ENCODE assay signal across 15 mouse cellular contexts in the genomic region with DNA sequence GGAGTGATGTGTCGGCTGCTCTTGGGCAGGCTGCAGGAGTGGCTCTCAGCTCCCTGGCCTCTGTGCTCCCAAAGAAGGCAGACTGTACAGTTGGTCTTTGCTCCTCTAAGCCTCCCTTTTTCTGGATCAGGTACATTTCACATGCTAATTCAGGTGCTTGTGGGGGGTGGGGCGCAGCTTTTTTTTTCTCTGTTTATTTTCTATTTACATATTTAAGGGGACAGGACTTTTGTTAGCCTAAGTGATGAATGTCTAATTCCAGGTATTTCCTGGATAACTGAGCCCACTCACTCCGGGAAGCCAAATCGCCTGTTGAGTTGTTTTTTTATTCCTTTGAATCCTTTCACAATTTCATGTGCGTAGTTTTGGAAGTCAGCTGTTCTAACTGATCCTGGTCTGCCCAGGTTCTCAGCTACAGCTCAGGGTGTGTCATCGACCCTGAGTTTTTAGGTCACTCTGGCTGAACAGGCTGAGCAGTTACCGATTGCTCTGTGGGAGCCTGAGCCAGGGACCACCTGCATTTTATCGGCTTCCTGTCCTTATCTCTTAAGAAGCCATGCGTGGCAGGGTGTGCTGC. TPM values are rescaled to one million over a fixed set of nuclear protein-coding genes. Genes with fewer than 3 reads are reported as not detected.
DNase-seq lines count a peak whose midpoint lies in the region; ATAC-seq and TF ChIP-seq lines count a peak whose summit lies in the region.
"Had no signal": no experiment of that assay in that cellular context is flagged by ENCODE, and none has a peak within 500 bp of the region (broad histone marks: within the 10 kb centered on the region; RNA-seq: fewer than 3 reads in every experiment).

No protein-coding gene starts in this region.

- peak; percentile 27; the same call in 1 of the 2 replicates for ATAC-seq in lung, embryonic 16.5 days (ENCODE audit: low read depth)
- ATAC-seq in kidney, embryonic 14.5 days (ENCODE audit: low FRiP score, low TSS enrichment) = no peak
- ATAC-seq in stomach, postnatal 0 days (ENCODE audit: low FRiP score, low TSS enrichment) = peak; percentile 67
- ATAC-seq: midbrain, embryonic 15.5 days had no signal

- H3K4me3 ChIP-seq in gastrocnemius, adult 2 months = no peak overlapping the region
- no peak overlapping the region for H3K4me3 ChIP-seq in lung, embryonic 16.5 days (ENCODE audit: low read length)
- H3K4me3 ChIP-seq in kidney, embryonic 14.5 days (ENCODE audit: low read length) = no peak overlapping the region
- H3K4me3 ChIP-seq in stomach, postnatal 0 days (ENCODE audit: low read depth, low read length) = no peak overlapping the region
- H3K4me3 ChIP-seq: embryonic facial prominence, embryonic 15.5 days; left cerebral cortex, adult 2 months; midbrain, embryonic 15.5 days had no signal

- H3K27me3 ChIP-seq in lung, embryonic 16.5 days (ENCODE audit: control insufficient read depth, insufficient read depth, low read depth, low read length) = no peaks in the 10 kb centered on the region
- H3K27me3 ChIP-seq in kidney, embryonic 14.5 days (ENCODE audit: control insufficient read depth, insufficient read depth, low read length) = no peaks in the 10 kb centered on the region
- H3K27me3 ChIP-seq in stomach, postnatal 0 days (ENCODE audit: control insufficient read depth, insufficient read depth, low read length) = no peaks in the 10 kb centered on the region
- H3K27me3 ChIP-seq: embryonic facial prominence, embryonic 15.5 days; midbrain, embryonic 15.5 days had no signal

- H3K9ac ChIP-seq in lung, embryonic 16.5 days (ENCODE audit: low read length) = 0 out of 2 replicates have a peak overlapping the region, but pooled peaks have one; percentile 9
- H3K9ac ChIP-seq in kidney, embryonic 14.5 days (ENCODE audit: low read depth, low read length) = no peak overlapping the region
- no peak overlapping the region for H3K9ac ChIP-seq in stomach, postnatal 0 days (ENCODE audit: low read length)
- H3K9ac ChIP-seq: embryonic facial prominence, embryonic 15.5 days; midbrain, embryonic 15.5 days had no signal

- DNase-seq in gastrocnemius, adult 2 months = no peak
- no peak for DNase-seq in gastrocnemius, postnatal 14 days
- no peak for DNase-seq in lung, postnatal 4 days
- DNase-seq in stomach, postnatal 0 days (ENCODE audit: low spot score) = peak; percentile 56
- DNase-seq in gastrocnemius, postnatal 36 days = no peak
- DNase-seq in testis, postnatal 10 days (ENCODE audit: low spot score) = no peak
- DNase-seq: B cell, adult 2 months; cerebellum, postnatal 36 days; right cerebral cortex, postnatal 25 days had no signal

- H3K4me1 ChIP-seq in lung, embryonic 16.5 days (replicated peaks; ENCODE audit: control insufficient read depth, insufficient read depth, low read length) = peaks cover 63% of the 10 kb centered on the region
- peaks cover 84% of the 10 kb centered on the region for H3K4me1 ChIP-seq in kidney, embryonic 14.5 days (ENCODE audit: control insufficient read depth, insufficient read depth, low read length)
- peaks cover 24% of the 10 kb centered on the region for H3K4me1 ChIP-seq in stomach, postnatal 0 days (replicated peaks; ENCODE audit: control insufficient read depth, insufficient read depth)

- no peaks in the 10 kb centered on the region for H3K36me3 ChIP-seq in lung, embryonic 16.5 days (ENCODE audit: control insufficient read depth, insufficient read depth, low read length)
- no peaks in the 10 kb centered on the region for H3K36me3 ChIP-seq in kidney, embryonic 14.5 days (ENCODE audit: control insufficient read depth, insufficient read depth, low read length)
- H3K36me3 ChIP-seq in stomach, postnatal 0 days (ENCODE audit: control insufficient read depth, insufficient read depth, low read length) = no peaks in the 10 kb centered on the region
- H3K36me3 ChIP-seq: embryonic facial prominence, embryonic 15.5 days; midbrain, embryonic 15.5 days had no signal

- H3K27ac ChIP-seq in gastrocnemius, adult 2 months = peak overlapping the region; percentile 39
- peak overlapping the region; percentile 53 for H3K27ac ChIP-seq in lung, embryonic 16.5 days (ENCODE audit: low read length)
- H3K27ac ChIP-seq in kidney, embryonic 14.5 days (ENCODE audit: low read depth, low read length) = peak overlapping the region; percentile 70
- H3K27ac ChIP-seq in stomach, postnatal 0 days (replicated peaks) = peak overlapping the region; percentile 41; the same call in 1 of the 2 replicates
- H3K27ac ChIP-seq: embryonic facial prominence, embryonic 15.5 days; left cerebral cortex, adult 2 months; midbrain, embryonic 15.5 days had no signal

- no peak for TF ChIP-seq CTCF in gastrocnemius, adult 2 months (IDR thresholded peaks at IDR 0.05)
- no peak for TF ChIP-seq CTCF in stomach, postnatal 0 days (IDR thresholded peaks at IDR 0.05; ENCODE audit: low read depth)

- intact Hi-C loops in gastrocnemius, adult 2 months (cut with DNase I) = no loop called here
- intact Hi-C loops in gastrocnemius, postnatal 14 days (cut with DNase I; ENCODE audit: low total_unique reads) = loop anchor here (10.0 kb wide), 1 partner anchor 176 kb away; no protein-coding TSS in a partner anchor
- intact Hi-C loops in gastrocnemius, postnatal 36 days (cut with DNase I) = no loop called here

- no peaks in the 10 kb centered on the region for H3K9me3 ChIP-seq in lung, embryonic 16.5 days (ENCODE audit: control insufficient read depth, low read length)
- no peaks in the 10 kb centered on the region for H3K9me3 ChIP-seq in kidney, embryonic 14.5 days (ENCODE audit: control insufficient read depth, low read length)
- no peaks in the 10 kb centered on the region for H3K9me3 ChIP-seq in stomach, postnatal 0 days (ENCODE audit: control insufficient read depth, low read length)
- H3K9me3 ChIP-seq: embryonic facial prominence, embryonic 15.5 days; midbrain, embryonic 15.5 days had no signal

- TF ChIP-seq EP300 in stomach, postnatal 0 days (optimal IDR thresholded peaks at IDR 0.05) = no peak

- 0 out of 2 replicates have a peak overlapping the region, but pooled peaks have one; percentile 8 for H3K4me2 ChIP-seq in lung, embryonic 16.5 days (ENCODE audit: low read depth, low read length)
- no peak overlapping the region; the same call in 1 of the 2 replicates for H3K4me2 ChIP-seq in kidney, embryonic 14.5 days (replicated peaks; ENCODE audit: low read depth, low read length)
- no peak overlapping the region for H3K4me2 ChIP-seq in stomach, postnatal 0 days (replicated peaks; ENCODE audit: low read depth)
- H3K4me2 ChIP-seq: embryonic facial prominence, embryonic 15.5 days; midbrain, embryonic 15.5 days had no signal

- 34% methylated on average over 9 of the region's 9 CpGs for WGBS in lung, embryonic 16.5 days
- WGBS in kidney, embryonic 14.5 days = 24% methylated on average over 9 of the region's 9 CpGs
- WGBS in stomach, postnatal 0 days = 32% methylated on average over 9 of the region's 9 CpGs

RNA-seq across cellular contexts. Expression of gene Tead1, which starts 9.4 kb away (rescaled TPM):
- total RNA-seq in gastrocnemius, adult 2 months (2021) = 100 to 1,000 TPM; 189 to 260 TPM
- 100 to 1,000 TPM; 106 to 120 TPM for total RNA-seq in gastrocnemius, postnatal 14 days (2021)
- polyA plus RNA-seq in lung, embryonic 16.5 days (2015; fragmentation: Nextera tagmentation; extraction: Ambion mirVana) = 20.1 and 22.5 TPM in 2 replicates
- 30.1 and 36.8 TPM in 2 replicates for polyA plus RNA-seq in kidney, embryonic 14.5 days (2014; fragmentation: Nextera tagmentation; extraction: Ambion mirVana)
- polyA plus RNA-seq in stomach, postnatal 0 days (2015; fragmentation: Nextera tagmentation; extraction: Ambion mirVana) = 13.5 and 13.9 TPM in 2 replicates
- total RNA-seq in gastrocnemius, postnatal 36 days (2021) = 100 to 1,000 TPM; 142 to 162 TPM
- total RNA-seq: granulocyte monocyte progenitor cell, adult 5-6 weeks had no signal
